ENCODE assay signal across 8 mouse cellular contexts in genomic region chr2:121296754-121297231, GRCm38 (mm10). TPM values are rescaled to one million over a fixed set of nuclear protein-coding genes. Genes with fewer than 3 reads are reported as not detected.
DNase-seq lines count a peak whose midpoint lies in the region; ATAC-seq and TF ChIP-seq lines count a peak whose summit lies in the region.

No protein-coding gene starts in this region.

- H3K4me1 ChIP-seq in heart, embryonic 13.5 days = peaks cover 51% of the 10 kb centered on the region
- H3K4me1 ChIP-seq in MEL (ENCODE audit: control insufficient read depth in 1 of 2, insufficient read depth in 2 of 2, low read length in 2 of 2) = peaks cover 7 to 14% of the 10 kb centered on the region in 2 experiments; a peak in 3 of 4 replicates
- H3K4me1 ChIP-seq in forebrain, embryonic 14.5 days (ENCODE audit: control insufficient read depth, insufficient read depth, low read length) = peaks cover 34% of the 10 kb centered on the region
- peaks cover 45% of the 10 kb centered on the region for H3K4me1 ChIP-seq in midbrain, embryonic 11.5 days (ENCODE audit: control insufficient read depth, insufficient read depth, low read length)

- no peaks in the 10 kb centered on the region for H3K79me2 ChIP-seq in MEL (ENCODE audit: control insufficient read depth, insufficient read depth, low read length, poor library complexity)

- H3K9ac ChIP-seq in heart, embryonic 13.5 days = peak overlapping the region; percentile 82
- H3K9ac ChIP-seq in MEL (ENCODE audit: control insufficient read depth, low read depth, low read length, poor library complexity, severe bottlenecking) = no peak overlapping the region
- peak overlapping the region; percentile 71 for H3K9ac ChIP-seq in forebrain, embryonic 14.5 days (ENCODE audit: low read length)
- H3K9ac ChIP-seq in midbrain, embryonic 11.5 days (ENCODE audit: low read length) = peak overlapping the region; percentile 46

- H3K27me3 ChIP-seq in heart, embryonic 13.5 days (replicated peaks) = peaks cover 67% of the 10 kb centered on the region
- no peaks in the 10 kb centered on the region for H3K27me3 ChIP-seq in MEL (ENCODE audit: control insufficient read depth in 1 of 2, insufficient read depth in 2 of 2, low read length in 2 of 2)
- H3K27me3 ChIP-seq in forebrain, embryonic 14.5 days (replicated peaks; ENCODE audit: control insufficient read depth, insufficient read depth, low read length) = no peaks in the 10 kb centered on the region
- H3K27me3 ChIP-seq in midbrain, embryonic 11.5 days (ENCODE audit: control insufficient read depth, insufficient read depth, low read length) = no peaks in the 10 kb centered on the region

- no peak for ATAC-seq in heart, embryonic 13.5 days (ENCODE audit: extremely low read depth, insufficient number of reproducible peaks, low FRiP score, low TSS enrichment)
- ATAC-seq in forebrain, embryonic 14.5 days = no peak
- ATAC-seq in midbrain, embryonic 11.5 days (ENCODE audit: low FRiP score) = 0 out of 2 replicates have a peak, but pooled peaks have one; percentile 1
- ATAC-seq in inflammation-experienced regulatory T-cells, adult 6 months = no peak
- ATAC-seq in erythroid progenitor cell, adult 5-6 weeks (replicated peaks; ENCODE audit: low FRiP score, poor library complexity, severe bottlenecking) = no peak

- TF ChIP-seq RAD21 in MEL (IDR thresholded peaks at IDR 0.05; ENCODE audit: low read depth, low read length) = no peak

- TF ChIP-seq CTCF in MEL (IDR thresholded peaks at IDR 0.05 in 2 of 3, conservative IDR thresholded peaks at IDR 0.05 in 1 of 3; ENCODE audit: control insufficient read depth in 1 of 3, insufficient read depth in 1 of 3, low read depth in 2 of 3, low read length in 3 of 3, poor library complexity in 1 of 3, severe bottlenecking in 1 of 3) = no peak

- WGBS in heart, embryonic 13.5 days = 18% methylated on average over 6 of the region's 6 CpGs
- WGBS in forebrain, embryonic 14.5 days = 15% methylated on average over 6 of the region's 6 CpGs
- WGBS in midbrain, embryonic 11.5 days = 6% methylated on average over 6 of the region's 6 CpGs

- H3K9me3 ChIP-seq in heart, embryonic 13.5 days = no peaks in the 10 kb centered on the region
- no peaks in the 10 kb centered on the region for H3K9me3 ChIP-seq in MEL (replicated peaks; ENCODE audit: insufficient read depth, low read length)
- H3K9me3 ChIP-seq in forebrain, embryonic 14.5 days (replicated peaks; ENCODE audit: control insufficient read depth, low read length) = no peaks in the 10 kb centered on the region
- no peaks in the 10 kb centered on the region for H3K9me3 ChIP-seq in midbrain, embryonic 11.5 days (ENCODE audit: control insufficient read depth, low read length)

- 0 out of 2 replicates have a peak overlapping the region, but pooled peaks have one; percentile 8 for H3K27ac ChIP-seq in heart, embryonic 13.5 days (replicated peaks)
- H3K27ac ChIP-seq in MEL (ENCODE audit: control insufficient read depth, low read depth, low read length) = no peak overlapping the region
- H3K27ac ChIP-seq in forebrain, embryonic 14.5 days (ENCODE audit: low read depth, low read length) = peak overlapping the region; percentile 81
- peak overlapping the region; percentile 68 for H3K27ac ChIP-seq in midbrain, embryonic 11.5 days (ENCODE audit: low read depth, low read length)

- DNase-seq in heart, adult 9 months (ENCODE audit: low spot score in 2 of 2) = no peak
- DNase-seq in MEL (ENCODE audit: low read depth, low spot score) = peak; percentile 25
- peak; percentile 16 for DNase-seq in forebrain, embryonic 14.5 days (ENCODE audit: low spot score)
- DNase-seq in midbrain, embryonic 11.5 days (ENCODE audit: low spot score, missing footprints) = peak; percentile 92
- no peak for DNase-seq in lung, postnatal 25 days (ENCODE audit: low spot score)

- H3K4me3 ChIP-seq in heart, embryonic 13.5 days = peak overlapping the region; percentile 64
- H3K4me3 ChIP-seq in MEL (ENCODE audit: control insufficient read depth in 1 of 2, insufficient read depth in 1 of 2, low read depth in 2 of 2, low read length in 2 of 2) = 0 out of 4 replicates have a peak overlapping the region, but pooled peaks of 1 of the 2 experiments have one; percentile 13
- peak overlapping the region; percentile 52 for H3K4me3 ChIP-seq in forebrain, embryonic 14.5 days (ENCODE audit: low read depth, low read length)
- H3K4me3 ChIP-seq in midbrain, embryonic 11.5 days (ENCODE audit: low read depth, low read length) = peak overlapping the region; percentile 40

- TF ChIP-seq EP300 in MEL (IDR thresholded peaks at IDR 0.05; ENCODE audit: low read depth in 1 of 2, low read length in 2 of 2) = no peak

- H3K4me2 ChIP-seq in heart, embryonic 13.5 days = peak overlapping the region; percentile 78
- H3K4me2 ChIP-seq in forebrain, embryonic 14.5 days (ENCODE audit: low read length) = peak overlapping the region; percentile 84
- H3K4me2 ChIP-seq in midbrain, embryonic 11.5 days = peak overlapping the region; percentile 65

- TF ChIP-seq POLR2A in MEL (IDR thresholded peaks at IDR 0.05; ENCODE audit: control insufficient read depth in 1 of 2, insufficient read depth in 1 of 2, low read depth in 1 of 2, low read length in 2 of 2, poor library complexity in 1 of 2) = no peak

- H3K36me3 ChIP-seq in heart, embryonic 13.5 days = peaks cover 28% of the 10 kb centered on the region
- H3K36me3 ChIP-seq in MEL (ENCODE audit: control insufficient read depth in 1 of 2, insufficient read depth in 2 of 2, low read length in 2 of 2) = no peaks in the 10 kb centered on the region; a peak in 1 of 4 replicates
- H3K36me3 ChIP-seq in forebrain, embryonic 14.5 days (ENCODE audit: control insufficient read depth, insufficient read depth, low read length) = peaks cover 30% of the 10 kb centered on the region
- H3K36me3 ChIP-seq in midbrain, embryonic 11.5 days (ENCODE audit: control insufficient read depth, insufficient read depth, low read length) = peaks cover 14% of the 10 kb centered on the region; the same call in 1 of the 2 replicates

TF ChIP-seq in MEL, 35 proteins besides CTCF, POLR2A, EP300 and RAD21:
- TF ChIP-seq ZC3H11A (IDR thresholded peaks at IDR 0.05; ENCODE audit: low read depth, low read length) (no peak), USF2 (IDR thresholded peaks at IDR 0.05; ENCODE audit: borderline replicate concordance in 1 of 2, insufficient read depth in 1 of 2, low read depth in 1 of 2, low read length in 2 of 2) (no peak), E2F4 (IDR thresholded peaks at IDR 0.05; ENCODE audit: borderline replicate concordance, low read depth, low read length) (no peak)

RNA-seq across cellular contexts. Expression of gene Map1a, which starts 7.4 kb away (rescaled TPM):
- 3.8 and 4.7 TPM in 2 replicates for polyA plus RNA-seq in heart, embryonic 13.5 days (2015; fragmentation: Nextera tagmentation; extraction: Ambion mirVana)
- total RNA-seq in MEL (2012; rRNA removed) = 0.77 and 2.6 TPM in 2 replicates
- polyA plus RNA-seq in MEL (2012; ENCODE audit: insufficient read depth in 1 of 2, insufficient read length in 2 of 2, low read depth in 1 of 2, low replicate concordance in 2 of 2, missing spikeins in 1 of 2) = 1 to 10 TPM in 1 of 2 experiments, not detected in 1; 9.4 TPM
- 12.7 and 23.2 TPM in 2 replicates for polyA plus RNA-seq in forebrain, embryonic 14.5 days (2014; fragmentation: Nextera tagmentation; extraction: Ambion mirVana)
- 11.2 and 14.3 TPM in 2 replicates for polyA plus RNA-seq in midbrain, embryonic 11.5 days (2014; fragmentation: Nextera tagmentation; extraction: Ambion mirVana)
- polyA plus RNA-seq in inflammation-experienced regulatory T-cells, adult 6 months (2017; shearing (Covaris generic)) = under 1 TPM in 2 of 3 experiments, not detected in 1; 0.14 to 0.39 TPM
- 0.36 TPM in 1 of 2 replicates, not detected in the other for total RNA-seq in erythroid progenitor cell, adult 5-6 weeks (2015; ENCODE audit: low replicate concordance)
- total RNA-seq in erythroid progenitor cell, adult 5-6 weeks (2017; ENCODE audit: low replicate concordance) = 0.64 and 0.83 TPM in 2 replicates

RNA-seq across cellular contexts. Expression of gene Trp53bp1, which starts 25.6 kb away (rescaled TPM):
- 44.5 and 44.6 TPM in 2 replicates for polyA plus RNA-seq in heart, embryonic 13.5 days (2015; fragmentation: Nextera tagmentation; extraction: Ambion mirVana)
- 13.4 and 16.6 TPM in 2 replicates for total RNA-seq in MEL (2012; rRNA removed)
- 100 to 1,000 TPM in 1 of 2 experiments, 10 to 100 TPM in 1; 37.3 to 160 TPM for polyA plus RNA-seq in MEL (2012; ENCODE audit: insufficient read depth in 1 of 2, insufficient read length in 2 of 2, low read depth in 1 of 2, low replicate concordance in 2 of 2, missing spikeins in 1 of 2)
- 116 and 164 TPM in 2 replicates for polyA plus RNA-seq in forebrain, embryonic 14.5 days (2014; fragmentation: Nextera tagmentation; extraction: Ambion mirVana)
- 132 and 138 TPM in 2 replicates for polyA plus RNA-seq in midbrain, embryonic 11.5 days (2014; fragmentation: Nextera tagmentation; extraction: Ambion mirVana)
- polyA plus RNA-seq in inflammation-experienced regulatory T-cells, adult 6 months (2017; shearing (Covaris generic)) = 10 to 100 TPM; 32.2 to 41.0 (median 38.0) TPM
- total RNA-seq in erythroid progenitor cell, adult 5-6 weeks (2015; ENCODE audit: low replicate concordance) = 42.8 and 53.0 TPM in 2 replicates
- 78.3 and 98.6 TPM in 2 replicates for total RNA-seq in erythroid progenitor cell, adult 5-6 weeks (2017; ENCODE audit: low replicate concordance)

RNA-seq across cellular contexts. Expression of gene Ppip5k1, which starts 58.4 kb away (rescaled TPM):
- 9.9 TPM in 2 replicates for polyA plus RNA-seq in heart, embryonic 13.5 days (2015; fragmentation: Nextera tagmentation; extraction: Ambion mirVana)
- total RNA-seq in MEL (2012; rRNA removed) = 8.7 and 10.4 TPM in 2 replicates
- polyA plus RNA-seq in MEL (2012; ENCODE audit: insufficient read depth in 1 of 2, insufficient read length in 2 of 2, low read depth in 1 of 2, low replicate concordance in 2 of 2, missing spikeins in 1 of 2) = 10 to 100 TPM in 1 of 2 experiments, not detected in 1; 14.8 TPM
- polyA plus RNA-seq in forebrain, embryonic 14.5 days (2014; fragmentation: Nextera tagmentation; extraction: Ambion mirVana) = 10.1 and 11.6 TPM in 2 replicates
- 10.3 and 11.2 TPM in 2 replicates for polyA plus RNA-seq in midbrain, embryonic 11.5 days (2014; fragmentation: Nextera tagmentation; extraction: Ambion mirVana)
- polyA plus RNA-seq in inflammation-experienced regulatory T-cells, adult 6 months (2017; shearing (Covaris generic)) = 10 to 100 TPM in 2 of 3 experiments, 1 to 10 TPM in 1; 7.2 to 12.5 (median 11.8) TPM
- total RNA-seq in erythroid progenitor cell, adult 5-6 weeks (2015; ENCODE audit: low replicate concordance) = 12.6 and 19.3 TPM in 2 replicates
- 18.6 and 24.6 TPM in 2 replicates for total RNA-seq in erythroid progenitor cell, adult 5-6 weeks (2017; ENCODE audit: low replicate concordance)

Comparison
In these comparisons a context has a peak if more than half of its experiments do, and no peak if none do; other contexts are left out.
1. DNase-seq: peak in MEL (single experiment), forebrain, embryonic 14.5 days (single experiment) and midbrain, embryonic 11.5 days (single experiment); none in heart, adult 9 months (0 of 2) and lung, postnatal 25 days (single experiment).
2. Peak in every context shown above with its lines, with median percentiles within 50 percentile points of each other: H3K4me2 ChIP-seq.